Mouse (Mus musculus): ENCODE data around the gene Naaladl1. TPM values are rescaled to one million over a fixed set of nuclear protein-coding genes. Genes with fewer than 3 reads are reported as not detected.
A peak's percentile ranks its signal among the peaks of the same experiment; 100 is the strongest.

Gene Naaladl1
- polyA plus RNA-seq, 1 experiment from 2014 or later = not detected

- H3K4me1 ChIP-seq (ENCODE audit: insufficient read depth, low read depth, low read length) = peaks cover 11% of the 10 kb centered on the region
- no peaks in the 10 kb centered on the region for H3K27me3 ChIP-seq (replicated peaks; ENCODE audit: insufficient read depth, low read length)
- no peak overlapping the region for H3K27ac ChIP-seq (ENCODE audit: low read length)
- ATAC-seq (no peak), DNase-seq (ENCODE audit: low spot score) (no peak)
- 69% methylated on average over 4 of the region's 4 CpGs for WGBS
- H3K36me3 ChIP-seq (ENCODE audit: insufficient read depth, low read length) = peaks cover 12% of the 10 kb centered on the region; the same call in 1 of the 2 replicates
- no peak overlapping the region for H3K4me3 ChIP-seq (ENCODE audit: low read depth, low read length)
- H3K9ac ChIP-seq (replicated peaks; ENCODE audit: low read depth) = no peak overlapping the region
- TF ChIP-seq EP300 (IDR thresholded peaks at IDR 0.05) = no peak
- no peak for TF ChIP-seq CTCF (IDR thresholded peaks at IDR 0.05)
- no peaks in the 10 kb centered on the region for H3K9me3 ChIP-seq (ENCODE audit: low read length)
- no peak overlapping the region for H3K4me2 ChIP-seq (replicated peaks; ENCODE audit: low read depth, low read length)
Observed at GRCm38 (mm10) chr19:6068951-6069350, 36.6 kb upstream of the Naaladl1 start.

- H3K27me3 ChIP-seq (replicated peaks; ENCODE audit: insufficient read depth, low read length) = no peaks in the 10 kb centered on the region
- peaks cover 12% of the 10 kb centered on the region; the same call in 1 of the 2 replicates for H3K36me3 ChIP-seq (ENCODE audit: insufficient read depth, low read length)
- WGBS = 89% methylated on average over 10 of the region's 10 CpGs
- no peak overlapping the region for H3K27ac ChIP-seq (ENCODE audit: low read length)
- no peak for DNase-seq (ENCODE audit: low spot score)
- H3K9ac ChIP-seq (replicated peaks; ENCODE audit: low read depth) = no peak overlapping the region
- no peak overlapping the region for H3K4me2 ChIP-seq (replicated peaks; ENCODE audit: low read depth, low read length)
- H3K4me1 ChIP-seq (ENCODE audit: insufficient read depth, low read depth, low read length) = peaks cover 11% of the 10 kb centered on the region
- TF ChIP-seq EP300 (IDR thresholded peaks at IDR 0.05) (no peak), CTCF (IDR thresholded peaks at IDR 0.05) (no peak)
- no peak overlapping the region for H3K4me3 ChIP-seq (ENCODE audit: low read depth, low read length)
- H3K9me3 ChIP-seq (ENCODE audit: low read length) = no peaks in the 10 kb centered on the region
- ATAC-seq = no peak
Observed at GRCm38 (mm10) chr19:6069851-6070250, 35.7 kb upstream of the Naaladl1 start.

GRCm38 (mm10) chr19:6070571-6071250 is 34.9 kb upstream of the Naaladl1 start:
- TF ChIP-seq CTCF (IDR thresholded peaks at IDR 0.05) = no peak
- no peak for TF ChIP-seq EP300 (IDR thresholded peaks at IDR 0.05)
- 87% methylated on average over 31 of the region's 31 CpGs for WGBS
- DNase-seq (ENCODE audit: low spot score) = no peak
- Histone ChIP-seq H3K9me3 (ENCODE audit: low read length) (no peaks in the 10 kb centered on the region), H3K4me3 (ENCODE audit: low read depth, low read length) (no peak overlapping the region), H3K27ac (ENCODE audit: low read length) (no peak overlapping the region), H3K4me1 (ENCODE audit: insufficient read depth, low read depth, low read length) (peaks cover 11% of the 10 kb centered on the region), H3K27me3 (replicated peaks; ENCODE audit: insufficient read depth, low read length) (no peaks in the 10 kb centered on the region), H3K36me3 (ENCODE audit: insufficient read depth, low read length) (peaks cover 12% of the 10 kb centered on the region; the same call in 1 of the 2 replicates), H3K9ac (replicated peaks; ENCODE audit: low read depth) (no peak overlapping the region), H3K4me2 (replicated peaks; ENCODE audit: low read depth, low read length) (no peak overlapping the region)
- ATAC-seq = no peak

- Histone ChIP-seq H3K4me3 (ENCODE audit: low read depth, low read length) (no peak overlapping the region), H3K27me3 (replicated peaks; ENCODE audit: insufficient read depth, low read length) (no peaks in the 10 kb centered on the region), H3K9me3 (ENCODE audit: low read length) (no peaks in the 10 kb centered on the region), H3K36me3 (ENCODE audit: insufficient read depth, low read length) (peaks cover 12% of the 10 kb centered on the region; the same call in 1 of the 2 replicates), H3K27ac (ENCODE audit: low read length) (no peak overlapping the region), H3K4me1 (ENCODE audit: insufficient read depth, low read depth, low read length) (peaks cover 16% of the 10 kb centered on the region), H3K9ac (replicated peaks; ENCODE audit: low read depth) (no peak overlapping the region), H3K4me2 (replicated peaks; ENCODE audit: low read depth, low read length) (no peak overlapping the region)
- DNase-seq (ENCODE audit: low spot score) = no peak
- ATAC-seq = no peak
- TF ChIP-seq EP300 (IDR thresholded peaks at IDR 0.05) = no peak
- WGBS = 91% methylated on average over 19 of the region's 19 CpGs
Observed at GRCm38 (mm10) chr19:6071261-6071660, 34.3 kb upstream of the Naaladl1 start.

GRCm38 (mm10) chr19:6073889-6074288 is 31.7 kb upstream of the Naaladl1 start:
- no peak overlapping the region for H3K4me2 ChIP-seq (replicated peaks; ENCODE audit: low read depth, low read length)
- no peak overlapping the region for H3K4me3 ChIP-seq (ENCODE audit: low read depth, low read length)
- WGBS = 89% methylated on average over 5 of the region's 5 CpGs
- H3K9me3 ChIP-seq (ENCODE audit: low read length) = no peaks in the 10 kb centered on the region
- peaks cover 8% of the 10 kb centered on the region; the same call in 1 of the 2 replicates for H3K4me1 ChIP-seq (ENCODE audit: insufficient read depth, low read depth, low read length)
- no peak for ATAC-seq
- no peaks in the 10 kb centered on the region for H3K27me3 ChIP-seq (replicated peaks; ENCODE audit: insufficient read depth, low read length)
- no peak overlapping the region for H3K9ac ChIP-seq (replicated peaks; ENCODE audit: low read depth)
- TF ChIP-seq EP300 (IDR thresholded peaks at IDR 0.05) = no peak
- no peak overlapping the region for H3K27ac ChIP-seq (ENCODE audit: low read length)
- DNase-seq (ENCODE audit: low spot score) = no peak
- H3K36me3 ChIP-seq (ENCODE audit: insufficient read depth, low read length) = peaks cover 12% of the 10 kb centered on the region; the same call in 1 of the 2 replicates

GRCm38 (mm10) chr19:6076564-6077393 is 28.8 kb upstream of the Naaladl1 start, which contains the start of gene Vps51:
Gene Vps51 (minus strand): TSS chr19:6077231.
- ATAC-seq = peak; percentile 93

More at GRCm38 (mm10) chr19:6076564-6077393, 28.8 kb upstream of the Naaladl1 start, which contains the start of gene Vps51:
- no peaks in the 10 kb centered on the region for H3K27me3 ChIP-seq (replicated peaks; ENCODE audit: insufficient read depth, low read length)
- H3K4me2 ChIP-seq (replicated peaks; ENCODE audit: low read depth, low read length) = peak within 1 kb of the TSS; percentile 57
- H3K9me3 ChIP-seq (ENCODE audit: low read length) = no peaks in the 10 kb centered on the region
- H3K4me1 ChIP-seq (ENCODE audit: insufficient read depth, low read depth, low read length) = peaks cover 8% of the 10 kb centered on the region; the same call in 1 of the 2 replicates
- peak; percentile 96 for DNase-seq (ENCODE audit: low spot score)
- peaks cover 16% of the 10 kb centered on the region; the same call in 1 of the 2 replicates for H3K36me3 ChIP-seq (ENCODE audit: insufficient read depth, low read length)
- peak within 1 kb of the TSS; percentile 64 for H3K9ac ChIP-seq (replicated peaks; ENCODE audit: low read depth)
- WGBS = 1% methylated on average over 33 of the region's 33 CpGs
- no peak for TF ChIP-seq CTCF (IDR thresholded peaks at IDR 0.05)
- 0 out of 2 replicates have a peak, but pooled peaks have one; percentile 39 for TF ChIP-seq EP300 (IDR thresholded peaks at IDR 0.05)
- peak within 1 kb of the TSS; percentile 69 for H3K4me3 ChIP-seq (ENCODE audit: low read depth, low read length)
- H3K27ac ChIP-seq (ENCODE audit: low read length) = peak within 1 kb of the TSS; percentile 81
